Mouse (Mus musculus): ENCODE measurements around the gene Fgfr2.
"Not testable (repeated sequence)": the region's sequence is repeated elsewhere in the genome, so short reads cannot be mapped to it uniquely, and the experiment has no call there.

The Fgfr2 gene

GRCm38 (mm10) chr7:133120221-133120751 is 2.9 kb downstream of the Fgfr2 start:
- DNase-seq (ENCODE audit: low spot score) = no peak

DNA sequence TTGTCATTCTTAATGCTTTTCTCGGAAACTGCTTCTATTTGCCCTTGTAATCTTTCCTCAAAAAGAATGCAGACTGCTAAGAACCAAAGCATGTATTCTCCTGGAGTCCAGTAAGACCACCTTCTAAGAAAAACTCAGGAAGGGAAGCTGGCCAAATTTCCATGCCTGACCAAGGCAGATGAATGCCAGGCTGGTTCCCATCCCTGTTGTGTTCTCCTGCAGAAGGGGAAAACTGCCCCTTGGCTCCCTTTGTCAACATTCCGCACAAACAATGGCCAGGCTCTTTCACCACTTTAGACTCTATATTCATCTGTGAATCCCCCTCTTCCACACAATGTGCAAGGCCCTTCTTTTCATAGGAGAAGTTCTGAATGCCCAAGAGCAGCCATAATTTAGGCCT is 5.3 kb downstream of the Fgfr2 start:
- no peak for DNase-seq (ENCODE audit: low spot score)

DNA sequence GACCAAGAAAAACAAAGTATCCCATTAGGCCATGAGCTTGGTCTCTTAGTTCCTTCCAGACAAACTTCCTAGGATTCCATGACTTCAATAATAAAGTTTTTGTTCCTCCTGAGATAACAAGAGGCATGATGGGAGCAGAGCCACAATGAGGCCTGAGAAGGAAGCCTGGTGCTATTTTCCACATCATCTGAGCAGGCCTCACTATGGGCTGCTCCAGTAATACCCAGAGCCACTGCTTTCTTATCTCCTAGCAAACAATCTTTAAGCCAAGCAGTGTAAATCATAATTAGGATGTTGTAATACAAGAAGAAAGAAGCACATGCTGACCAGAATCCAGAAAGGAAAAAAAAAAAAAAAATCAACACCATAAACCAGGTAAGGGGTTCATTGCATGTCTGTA is 6.6 kb downstream of the Fgfr2 start:
- DNase-seq (ENCODE audit: low spot score) = no peak

GRCm38 (mm10) chr7:133115886-133116285 is 7.3 kb downstream of the Fgfr2 start:
- DNase-seq (ENCODE audit: low spot score) = no peak

- DNase-seq (ENCODE audit: low spot score) = no peak
Observed at GRCm38 (mm10) chr7:133114847-133115470, 8.2 kb downstream of the Fgfr2 start.

GRCm38 (mm10) chr7:133113185-133113895 is 9.8 kb downstream of the Fgfr2 start:
- DNase-seq (ENCODE audit: low spot score) = no peak

GRCm38 (mm10) chr7:133112351-133112831 is 10.8 kb downstream of the Fgfr2 start:
- no peak for DNase-seq (ENCODE audit: low spot score)

DNA sequence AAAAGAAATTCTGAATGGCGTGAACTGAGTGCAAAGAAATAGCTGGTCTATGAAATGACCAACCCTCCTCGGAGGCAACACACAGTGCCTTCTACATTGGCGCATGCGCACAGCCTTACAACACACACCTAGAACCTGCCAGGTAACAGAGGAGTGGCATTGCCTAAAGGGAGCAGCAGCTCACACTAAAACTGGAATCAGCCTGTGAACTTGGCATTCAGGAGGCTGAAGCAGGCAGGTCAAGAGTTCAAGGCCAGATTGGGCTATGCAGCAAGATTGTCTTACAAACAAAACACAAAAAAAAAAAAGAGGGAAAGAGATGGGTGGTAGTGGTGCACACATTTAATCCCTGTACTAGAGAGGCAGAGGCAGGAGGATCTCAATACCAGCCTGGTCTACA is 13.7 kb downstream of the Fgfr2 start:
- no peak for DNase-seq (ENCODE audit: low spot score)

- no peak for DNase-seq (ENCODE audit: low spot score)
Observed at GRCm38 (mm10) chr7:133108695-133109094, 14.5 kb downstream of the Fgfr2 start.

- no peak for DNase-seq (ENCODE audit: low spot score)
Observed at GRCm38 (mm10) chr7:133102578-133102977, 20.6 kb downstream of the Fgfr2 start.

- no peak for DNase-seq (ENCODE audit: low spot score)
Observed at GRCm38 (mm10) chr7:133101070-133101469, 22.1 kb downstream of the Fgfr2 start.

DNA sequence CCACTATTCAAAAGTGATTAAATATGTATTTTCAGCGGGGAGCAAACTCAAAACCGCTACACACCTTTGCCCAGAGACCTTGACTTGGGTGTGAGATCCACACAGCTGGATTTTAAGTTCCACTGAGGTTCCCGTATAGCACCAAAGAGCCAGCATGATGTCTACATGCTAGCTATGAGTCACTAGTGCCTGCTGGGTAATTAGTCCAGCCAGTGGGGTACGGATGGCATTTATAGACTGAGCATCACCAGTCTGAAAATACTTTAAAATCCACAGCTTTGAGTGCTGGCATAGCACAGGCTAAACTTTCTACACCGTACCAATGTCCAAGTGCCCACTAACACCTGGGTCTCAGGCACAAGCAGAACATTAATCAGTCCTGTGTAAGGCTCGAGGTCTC is 23.0 kb downstream of the Fgfr2 start:
- no peak for DNase-seq (ENCODE audit: low spot score)

DNA sequence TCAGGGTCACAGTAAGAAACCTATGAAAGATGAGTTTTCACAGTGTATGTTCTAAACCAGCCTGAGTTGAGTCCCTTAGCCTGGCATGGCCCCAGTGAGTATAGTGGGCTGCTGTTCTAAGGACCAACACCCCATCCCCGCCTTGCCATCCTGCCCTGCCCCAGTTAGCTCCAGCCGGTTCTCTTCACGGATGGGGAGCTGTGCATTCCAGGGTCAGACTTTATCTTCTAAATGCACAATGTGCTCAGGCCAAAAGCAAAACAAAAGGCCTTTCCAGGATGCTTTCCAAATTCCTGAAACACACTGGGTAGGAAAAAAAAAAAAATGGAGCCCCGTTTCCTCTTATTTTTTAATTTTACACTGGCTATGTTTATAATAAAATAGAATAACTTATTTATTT is 23.9 kb downstream of the Fgfr2 start:
- DNase-seq (ENCODE audit: low spot score) = no peak

- no peak for DNase-seq (ENCODE audit: low spot score)
Observed at GRCm38 (mm10) chr7:133098118-133098793, 24.9 kb downstream of the Fgfr2 start.

GRCm38 (mm10) chr7:133095610-133096009 is 27.5 kb downstream of the Fgfr2 start:
- not testable (repeated sequence) for DNase-seq (ENCODE audit: low spot score)

- no peak for DNase-seq (ENCODE audit: low spot score)
Observed at GRCm38 (mm10) chr7:133094711-133095495, 28.2 kb downstream of the Fgfr2 start.

GRCm38 (mm10) chr7:133094161-133094560 is 29.0 kb downstream of the Fgfr2 start:
- no peak for DNase-seq (ENCODE audit: low spot score)

DNA sequence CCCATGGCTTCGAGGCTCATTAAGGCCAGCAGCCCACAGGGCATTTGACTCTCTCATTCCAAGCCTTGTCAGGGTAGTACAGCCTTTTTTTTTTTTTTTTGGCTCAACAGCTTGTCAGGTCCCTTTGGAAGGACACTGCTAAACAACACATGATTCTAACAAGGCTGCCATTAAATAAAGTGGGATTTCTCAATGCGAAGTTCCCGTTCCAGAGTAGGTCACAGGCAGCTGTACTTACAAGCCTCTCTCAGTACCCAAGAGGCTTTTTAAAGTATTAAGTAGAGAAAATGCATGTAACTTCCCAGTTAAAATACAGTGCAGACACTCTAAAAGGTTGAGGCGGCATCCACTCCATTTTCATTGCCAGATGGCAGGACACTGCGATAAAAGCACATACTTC is 29.4 kb downstream of the Fgfr2 start:
- no peak for DNase-seq (ENCODE audit: low spot score)

DNA sequence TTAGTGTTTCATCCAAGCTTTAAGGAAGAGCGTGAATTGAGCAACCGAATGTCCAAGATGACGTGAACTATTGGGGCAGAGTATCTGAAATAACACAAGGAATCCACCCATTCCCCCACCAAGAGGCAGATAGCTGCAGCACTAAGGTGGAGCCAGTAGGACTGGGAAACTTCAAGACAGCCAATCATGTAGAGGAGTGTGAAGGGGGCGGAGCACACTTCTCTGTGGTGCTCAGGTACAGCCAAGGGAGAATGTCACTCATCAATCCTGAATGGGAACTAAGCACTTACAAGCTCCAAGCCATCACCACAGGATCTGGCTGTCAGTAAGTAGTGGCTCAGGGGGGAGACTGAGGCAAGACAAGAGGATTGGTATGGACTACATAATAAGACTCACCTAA is 32.5 kb downstream of the Fgfr2 start:
- DNase-seq (ENCODE audit: low spot score) = no peak

- DNase-seq (ENCODE audit: low spot score) = no peak
Observed at GRCm38 (mm10) chr7:133089621-133090260, 33.4 kb downstream of the Fgfr2 start.

DNA sequence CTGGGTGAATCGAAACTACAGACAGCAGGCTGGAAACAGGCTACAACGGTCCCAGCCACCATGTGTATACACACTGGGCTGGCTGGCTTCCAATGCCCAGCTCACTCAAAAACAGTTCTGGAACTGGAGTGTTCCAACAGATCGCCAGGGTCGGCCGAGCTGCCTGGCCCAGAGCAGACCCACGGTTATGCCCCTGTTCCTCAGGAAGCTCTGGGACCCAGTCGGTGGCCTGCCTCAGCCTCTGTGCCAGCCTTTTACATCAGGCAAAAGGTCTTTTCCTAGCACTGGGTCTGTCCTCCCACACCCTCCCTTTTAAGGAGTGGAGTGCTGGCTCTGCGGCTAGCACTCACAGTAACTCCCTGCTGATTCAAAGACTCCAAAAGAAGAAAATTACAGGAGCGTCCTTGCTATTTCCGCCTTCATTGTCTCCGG is 34.3 kb downstream of the Fgfr2 start:
- DNase-seq (ENCODE audit: low spot score) = no peak

- DNase-seq (ENCODE audit: low spot score) = no peak
Observed at GRCm38 (mm10) chr7:133088411-133088810, 34.7 kb downstream of the Fgfr2 start.

All from spleen, adult 12 weeks (tissue).